Mouse (Mus musculus): ENCODE results near the gene Sctr.

The Sctr gene

GRCm38 (mm10) chr1:120006844-120007790 is at the start of gene Sctr:
TSS of gene Sctr (plus strand) at chr1:120006894.
- DNase-seq (ENCODE audit: low read depth, low spot score): no peak

GRCm38 (mm10) chr1:119957716-119958222 is 48.9 kb upstream of the Sctr start:
- no peak for DNase-seq (ENCODE audit: low read depth, low spot score)

- no peak for DNase-seq (ENCODE audit: low read depth, low spot score)
Measured at GRCm38 (mm10) chr1:119959464-119959863, 47.2 kb upstream of the Sctr start.

GRCm38 (mm10) chr1:119959920-119960319 is 46.8 kb upstream of the Sctr start:
- DNase-seq (ENCODE audit: low read depth, low spot score): no peak

GRCm38 (mm10) chr1:119965804-119966514 is 40.7 kb upstream of the Sctr start:
- DNase-seq (ENCODE audit: low read depth, low spot score): no peak

GRCm38 (mm10) chr1:119973117-119973516 is 33.6 kb upstream of the Sctr start:
- no peak for DNase-seq (ENCODE audit: low read depth, low spot score)

GRCm38 (mm10) chr1:119975141-119975540 is 31.6 kb upstream of the Sctr start:
- no peak for DNase-seq (ENCODE audit: low read depth, low spot score)

GRCm38 (mm10) chr1:119986555-119986954 is 20.1 kb upstream of the Sctr start:
- no peak for DNase-seq (ENCODE audit: low read depth, low spot score)

GRCm38 (mm10) chr1:119996798-119997581 is 9.7 kb upstream of the Sctr start, which contains the start of gene Cfap221:
TSS of gene Cfap221 (minus strand) at chr1:119997234.
- peak; percentile 61 for DNase-seq (ENCODE audit: low read depth, low spot score)

GRCm38 (mm10) chr1:119997644-119998043 is 9.1 kb upstream of the Sctr start:
- no peak for DNase-seq (ENCODE audit: low read depth, low spot score)

- no peak for DNase-seq (ENCODE audit: low read depth, low spot score)
Measured at GRCm38 (mm10) chr1:120007851-120008588, 1.3 kb downstream of the Sctr start.

- DNase-seq (ENCODE audit: low read depth, low spot score): no peak
Measured at GRCm38 (mm10) chr1:120012638-120013037, 5.9 kb downstream of the Sctr start.

GRCm38 (mm10) chr1:120013111-120013510 is 6.4 kb downstream of the Sctr start:
- DNase-seq (ENCODE audit: low read depth, low spot score): peak; percentile 29

- no peak for DNase-seq (ENCODE audit: low read depth, low spot score)
Measured at GRCm38 (mm10) chr1:120016240-120016639, 9.5 kb downstream of the Sctr start.

GRCm38 (mm10) chr1:120018900-120019299 is 12.2 kb downstream of the Sctr start:
- no peak for DNase-seq (ENCODE audit: low read depth, low spot score)

GRCm38 (mm10) chr1:120019428-120019827 is 12.7 kb downstream of the Sctr start:
- no peak for DNase-seq (ENCODE audit: low read depth, low spot score)

- DNase-seq (ENCODE audit: low read depth, low spot score): no peak
Measured at GRCm38 (mm10) chr1:120020322-120020897, 13.7 kb downstream of the Sctr start.

- DNase-seq (ENCODE audit: low read depth, low spot score): no peak
Measured at GRCm38 (mm10) chr1:120021951-120022350, 15.3 kb downstream of the Sctr start.

GRCm38 (mm10) chr1:120024331-120025049 is 17.8 kb downstream of the Sctr start:
- no peak for DNase-seq (ENCODE audit: low read depth, low spot score)

- DNase-seq (ENCODE audit: low read depth, low spot score): no peak
Measured at GRCm38 (mm10) chr1:120025050-120025439, 18.4 kb downstream of the Sctr start.
